In genomic region chr17:36231318-36231717, GRCm38 (mm10) we compare ENCODE assay signal across 10 mouse cellular contexts. TPM values are rescaled to one million over a fixed set of nuclear protein-coding genes. Genes with fewer than 3 reads are reported as not detected.
A peak's percentile ranks its signal among the peaks of the same experiment; 100 is the strongest.
DNase-seq lines count a peak whose midpoint lies in the region; ATAC-seq and TF ChIP-seq lines count a peak whose summit lies in the region.
"Had no signal": no experiment of that assay in that cellular context is flagged by ENCODE, and none has a peak within 500 bp of the region (broad histone marks: within the 10 kb centered on the region; RNA-seq: fewer than 3 reads in every experiment).

No protein-coding gene starts in this region.

- H3K27ac ChIP-seq in CH12.LX (ENCODE audit: insufficient read depth, low read depth): no peak overlapping the region
- no peak overlapping the region for H3K27ac ChIP-seq in left cerebral cortex, adult 2 months
- no peak overlapping the region for H3K27ac ChIP-seq in thymus, adult 2 months (ENCODE audit: control insufficient read depth, insufficient read depth, low read length)
- H3K27ac ChIP-seq: embryonic facial prominence, embryonic 13.5 days had no signal

- ATAC-seq in frontal cortex, adult (ENCODE audit: low TSS enrichment): no peak

- no peak for TF ChIP-seq CTCF in CH12.LX (conservative IDR thresholded peaks at IDR 0.05 in 1 of 2, IDR thresholded peaks at IDR 0.05 in 1 of 2; ENCODE audit: low read depth in 2 of 2, low read length in 2 of 2)
- peak; percentile 73 for TF ChIP-seq CTCF in left cerebral cortex, adult 2 months (IDR thresholded peaks at IDR 0.05)
- TF ChIP-seq CTCF in thymus, adult 2 months (IDR thresholded peaks at IDR 0.05; ENCODE audit: borderline replicate concordance, control insufficient read depth, extremely low read depth, insufficient read depth, low read length, poor library complexity): peak; percentile 86; the same call in 1 of the 2 replicates

- TF ChIP-seq EP300 in CH12.LX (IDR thresholded peaks at IDR 0.05; ENCODE audit: low read length): no peak

- no peak for TF ChIP-seq RAD21 in CH12.LX (IDR thresholded peaks at IDR 0.05; ENCODE audit: low read depth, low read length)

- dilution Hi-C loops in CH12.LX (cut with MboI; ENCODE audit: extremely low pct_ligation_motif_present, extremely low pct_unique_long_range_greater_than_20kb, low sequenced_read_pairs): no loop called here

- WGBS in thymus, adult 2 months: 12% methylated on average over 36 of the region's 36 CpGs

- in situ Hi-C loops in CH12.LX (cut with MboI; ENCODE audit: low pct_ligation_motif_present, low pct_unique_long_range_greater_than_20kb, low sequenced_read_pairs): no loop called here

- no peak overlapping the region for H3K4me2 ChIP-seq in CH12.LX (ENCODE audit: insufficient read depth, low read depth, poor library complexity, severe bottlenecking)
- H3K4me2 ChIP-seq: embryonic facial prominence, embryonic 13.5 days had no signal

- intact Hi-C loops in gastrocnemius, postnatal 14 days (cut with DNase I; ENCODE audit: low total_unique reads): no loop called here
- intact Hi-C loops in left cerebral cortex, adult 2 months (cut with DNase I): no loop called here

- no peaks in the 10 kb centered on the region for H3K36me3 ChIP-seq in CH12.LX (replicated peaks in 1 of 2; ENCODE audit: control insufficient read depth in 1 of 2, insufficient read depth in 1 of 2, low read length in 1 of 2)
- H3K36me3 ChIP-seq in thymus, adult 2 months (ENCODE audit: control insufficient read depth, insufficient read depth, low read length): no peaks in the 10 kb centered on the region
- H3K36me3 ChIP-seq: embryonic facial prominence, embryonic 13.5 days had no signal

- no peak for TF ChIP-seq POLR2A in CH12.LX (IDR thresholded peaks at IDR 0.05; ENCODE audit: low read depth, low read length)
- TF ChIP-seq POLR2A in thymus, adult 2 months (IDR thresholded peaks at IDR 0.05; ENCODE audit: control insufficient read depth, extremely low read depth, insufficient read depth, low read length, poor library complexity): no peak

- H3K9ac ChIP-seq in CH12.LX (ENCODE audit: insufficient read depth, low read depth): no peak overlapping the region
- H3K9ac ChIP-seq: embryonic facial prominence, embryonic 13.5 days had no signal

- no peaks in the 10 kb centered on the region for H3K79me2 ChIP-seq in CH12.LX (replicated peaks; ENCODE audit: control insufficient read depth, extremely low read depth, insufficient read depth, poor library complexity, severe bottlenecking)

- H3K4me1 ChIP-seq in CH12.LX (ENCODE audit: control insufficient read depth in 1 of 2, insufficient read depth in 2 of 2): no peaks in the 10 kb centered on the region
- H3K4me1 ChIP-seq in thymus, adult 2 months (replicated peaks; ENCODE audit: control insufficient read depth, insufficient read depth, low read length): peaks cover 10% of the 10 kb centered on the region
- H3K4me1 ChIP-seq: embryonic facial prominence, embryonic 13.5 days had no signal

- peak; percentile 21 to 59 for DNase-seq in frontal cortex, postnatal 10 days (ENCODE audit: low spot score in 2 of 2)
- DNase-seq in CH12.LX (ENCODE audit: extremely low read depth): peak; percentile 98
- peak; percentile 62 for DNase-seq in brain, embryonic 18.5 days (ENCODE audit: low read depth, low spot score)
- DNase-seq in gastrocnemius, postnatal 14 days: peak; percentile 73
- DNase-seq in left cerebral cortex, adult 2 months (ENCODE audit: extremely low spot score in 1 of 2, low spot score in 2 of 2): peak; percentile 59 to 75
- peak; percentile 48 for DNase-seq in ovary, postnatal 10 days (ENCODE audit: low spot score)
- DNase-seq in thymus, adult 2 months: peak; percentile 86

- peak overlapping the region in 1 of 3 experiments; percentile 1 for H3K4me3 ChIP-seq in CH12.LX (replicated peaks in 1 of 3; ENCODE audit: low read depth in 2 of 3, low read length in 2 of 3, poor library complexity in 1 of 3)
- no peak overlapping the region for H3K4me3 ChIP-seq in left cerebral cortex, adult 2 months
- no peak overlapping the region for H3K4me3 ChIP-seq in thymus, adult 2 months (ENCODE audit: control insufficient read depth, insufficient read depth, low read length)
- H3K4me3 ChIP-seq: embryonic facial prominence, embryonic 13.5 days had no signal

- H3K9me3 ChIP-seq in CH12.LX (replicated peaks; ENCODE audit: low read length): peaks cover 5% of the 10 kb centered on the region
- H3K9me3 ChIP-seq: embryonic facial prominence, embryonic 13.5 days had no signal

- H3K27me3 ChIP-seq in CH12.LX (replicated peaks): peaks cover 21% of the 10 kb centered on the region
- H3K27me3 ChIP-seq in thymus, adult 2 months (ENCODE audit: control insufficient read depth, insufficient read depth, low read length): no peaks in the 10 kb centered on the region

TF ChIP-seq in CH12.LX, 34 proteins besides CTCF, POLR2A, EP300 and RAD21:
- no peak for TF ChIP-seq JUN (IDR thresholded peaks at IDR 0.05; ENCODE audit: insufficient read depth, low read depth, low read length)
- no peak for TF ChIP-seq NELFE (IDR thresholded peaks at IDR 0.05; ENCODE audit: low read depth, low read length)
- no peak for TF ChIP-seq MYC (IDR thresholded peaks at IDR 0.05; ENCODE audit: low read depth, low read length)
- TF ChIP-seq UBTF (IDR thresholded peaks at IDR 0.05; ENCODE audit: low read depth, low read length): no peak
- no peak for TF ChIP-seq E2F4 (IDR thresholded peaks at IDR 0.05; ENCODE audit: insufficient replicate concordance, low read depth, low read length)
- no peak for TF ChIP-seq ZC3H11A (IDR thresholded peaks at IDR 0.05; ENCODE audit: low read depth, low read length)
- TF ChIP-seq USF1 (IDR thresholded peaks at IDR 0.05; ENCODE audit: low read depth, low read length): no peak
- no peak for TF ChIP-seq SMC3 (IDR thresholded peaks at IDR 0.05; ENCODE audit: low read depth, low read length)
- no peak for TF ChIP-seq HCFC1 (IDR thresholded peaks at IDR 0.05; ENCODE audit: low read depth, low read length)
- no peak for TF ChIP-seq ETS1 (conservative IDR thresholded peaks at IDR 0.05; ENCODE audit: low read depth, low read length)
- no peak for TF ChIP-seq ELF1 (IDR thresholded peaks at IDR 0.05; ENCODE audit: low read depth, low read length)
- TF ChIP-seq ZNF384 (IDR thresholded peaks at IDR 0.05; ENCODE audit: low read depth, low read length): no peak

RNA-seq across cellular contexts. Expression of gene Rpp21, which starts 26.6 kb away (rescaled TPM):
- total RNA-seq in CH12.LX (2012; rRNA removed) (53.8 and 59.7 TPM in 2 replicates), CH12.LX (2014; rRNA removed) (22.5 and 25.4 TPM in 2 replicates)
- polyA plus RNA-seq in CH12.LX (2012; ENCODE audit: insufficient read length, low read depth): 44.2 and 50.5 TPM in 2 replicates
- 10 to 100 TPM; 22.5 to 23.4 TPM for total RNA-seq in gastrocnemius, postnatal 14 days (2021)
- 10 to 100 TPM; 44.5 to 45.1 TPM for total RNA-seq in left cerebral cortex, adult 2 months (2021)
- polyA plus RNA-seq in thymus, adult 2 months (2012; rRNA removed): 124 and 160 TPM in 2 replicates

RNA-seq across cellular contexts. Expression of gene Trim39, which starts 40.7 kb away (rescaled TPM):
- total RNA-seq in CH12.LX (2012; rRNA removed) (10.4 and 12.6 TPM in 2 replicates), CH12.LX (2014; rRNA removed) (11.1 and 12.3 TPM in 2 replicates)
- polyA plus RNA-seq in CH12.LX (2012; ENCODE audit: insufficient read length, low read depth): 14.2 and 14.5 TPM in 2 replicates
- total RNA-seq in gastrocnemius, postnatal 14 days (2021): 1 to 10 TPM; 3.1 to 4.1 TPM
- total RNA-seq in left cerebral cortex, adult 2 months (2021): 10 to 100 TPM; 25.1 to 27.2 TPM
- 51.1 and 56.1 TPM in 2 replicates for polyA plus RNA-seq in thymus, adult 2 months (2012; rRNA removed)

RNA-seq across cellular contexts. Expression of gene H2-T3, which starts 41.2 kb away (rescaled TPM):
- total RNA-seq in CH12.LX (2012; rRNA removed): not detected in 2 replicates
- total RNA-seq in CH12.LX (2014; rRNA removed): not detected in 2 replicates
- 0.74 and 1.3 TPM in 2 replicates for polyA plus RNA-seq in CH12.LX (2012; ENCODE audit: insufficient read length, low read depth)
- total RNA-seq in gastrocnemius, postnatal 14 days (2021): not detected
- total RNA-seq in left cerebral cortex, adult 2 months (2021): not detected
- 1.7 and 2.5 TPM in 2 replicates for polyA plus RNA-seq in thymus, adult 2 months (2012; rRNA removed)
- total RNA-seq: neutrophil, adult 5-6 weeks had no signal
- polyA plus RNA-seq: embryonic facial prominence, embryonic 13.5 days had no signal

RNA-seq across cellular contexts. Expression of gene H2-M10.2, which starts 55.0 kb away (rescaled TPM):
- total RNA-seq in CH12.LX (2012; rRNA removed) (6.0 and 7.0 TPM in 2 replicates), CH12.LX (2014; rRNA removed) (not detected in 2 replicates)
- 0.26 TPM in 1 of 2 replicates, not detected in the other for polyA plus RNA-seq in CH12.LX (2012; ENCODE audit: insufficient read length, low read depth)
- total RNA-seq in gastrocnemius, postnatal 14 days (2021): not detected
- total RNA-seq in left cerebral cortex, adult 2 months (2021): not detected
- not detected in 2 replicates for polyA plus RNA-seq in thymus, adult 2 months (2012; rRNA removed)
- total RNA-seq: neutrophil, adult 5-6 weeks had no signal
- polyA plus RNA-seq: embryonic facial prominence, embryonic 13.5 days had no signal

Comparison
In these comparisons a context has a peak if more than half of its experiments do, and no peak if none do; other contexts are left out.
1. DNase-seq: peak in every context shown above with its lines; median percentile 98 in CH12.LX; 86 in thymus, adult 2 months; 73 in gastrocnemius, postnatal 14 days; 67 in left cerebral cortex, adult 2 months; 62 in brain, embryonic 18.5 days; 48 in ovary, postnatal 10 days; 40 in frontal cortex, postnatal 10 days.
2. CTCF ChIP-seq: peak in left cerebral cortex, adult 2 months (single experiment) and thymus, adult 2 months (single experiment); none in CH12.LX (0 of 2).